In the genomic region with DNA sequence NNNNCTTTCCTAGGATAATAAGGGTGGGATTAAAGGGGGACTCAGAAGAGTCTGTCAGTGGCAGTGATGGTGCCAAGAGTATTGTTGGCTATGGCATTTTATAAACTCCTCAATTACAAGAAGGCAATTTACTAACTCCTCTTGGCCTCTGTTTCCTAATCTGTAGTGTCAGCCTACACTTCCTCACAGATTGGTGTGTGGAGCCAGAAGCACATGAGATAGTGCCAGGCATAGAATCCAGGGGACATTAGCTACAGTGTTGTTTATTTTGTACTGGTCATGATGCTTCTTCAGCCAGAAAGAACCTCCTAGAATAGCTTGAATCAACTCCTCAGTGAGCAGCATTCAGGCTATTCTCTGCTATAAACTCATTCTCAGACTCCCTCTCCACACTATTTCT, we compare ENCODE assay signal across 13 mouse cellular contexts.
"Had no signal": no experiment of that assay in that cellular context is flagged by ENCODE, and none has a peak within 500 bp of the region (broad histone marks: within the 10 kb centered on the region; RNA-seq: fewer than 3 reads in every experiment).

No protein-coding gene starts in this region.

- ATAC-seq: intestine, embryonic 15.5 days; midbrain, embryonic 13.5 days had no signal

- H3K4me2 ChIP-seq: intestine, embryonic 15.5 days; liver, embryonic 15.5 days; lung, embryonic 15.5 days; midbrain, embryonic 13.5 days; stomach, embryonic 15.5 days had no signal

- H3K4me3 ChIP-seq: intestine, embryonic 15.5 days; layer of hippocampus, adult 2 months; limb, embryonic 10.5 days; liver, embryonic 15.5 days; lung, embryonic 15.5 days; midbrain, embryonic 13.5 days; stomach, embryonic 15.5 days had no signal

- H3K9ac ChIP-seq: intestine, embryonic 15.5 days; liver, embryonic 15.5 days; lung, embryonic 15.5 days; midbrain, embryonic 13.5 days; stomach, embryonic 15.5 days had no signal

- DNase-seq: kidney, adult 18-20 months; kidney, postnatal 10 days; kidney, postnatal 4 days; right cerebral cortex, postnatal 14 days; thymus, adult 2 months; thymus, postnatal 25 days had no signal

- H3K36me3 ChIP-seq: intestine, embryonic 15.5 days; limb, embryonic 10.5 days; liver, embryonic 15.5 days; lung, embryonic 15.5 days; midbrain, embryonic 13.5 days; stomach, embryonic 15.5 days had no signal

- H3K27ac ChIP-seq: intestine, embryonic 15.5 days; layer of hippocampus, adult 2 months; limb, embryonic 10.5 days; lung, embryonic 15.5 days; midbrain, embryonic 13.5 days; stomach, embryonic 15.5 days had no signal

- H3K4me1 ChIP-seq: intestine, embryonic 15.5 days; limb, embryonic 10.5 days; lung, embryonic 15.5 days; midbrain, embryonic 13.5 days; stomach, embryonic 15.5 days had no signal

- H3K27me3 ChIP-seq: intestine, embryonic 15.5 days; liver, embryonic 15.5 days; lung, embryonic 15.5 days; midbrain, embryonic 13.5 days; stomach, embryonic 15.5 days had no signal

- H3K9me3 ChIP-seq: intestine, embryonic 15.5 days; limb, embryonic 10.5 days; liver, embryonic 15.5 days; lung, embryonic 15.5 days; midbrain, embryonic 13.5 days; stomach, embryonic 15.5 days had no signal
